Mouse (Mus musculus) stomach, postnatal 0 days (tissue): ENCODE data around the gene Crispld2. TPM values are rescaled to one million over a fixed set of nuclear protein-coding genes. Genes with fewer than 3 reads are reported as not detected.

Source experiments
- ATAC-seq: fragments of 200-750 bp; cut with Nextera tagmentation; 2 replicates; pipeline ENCODE4 v1.8.0; 2017; ENCODE audit not compliant: low FRiP score, low TSS enrichment
- DNase-seq: peaks from one replicate; pipeline ENCODE4 v3.0.0-alpha.2; 2016; ENCODE audit warnings: low spot score
- H3K27ac ChIP-seq: fragments of 300-500 bp; sonication (generic); replicated peaks from 2 replicates; pipeline ENCODE4 v1.5.1; 2014; ENCODE audit warnings: mild to moderate bottlenecking, control low read depth
- H3K27me3 ChIP-seq: fragments of 300-500 bp; sonication (generic); 2 replicates; pipeline ENCODE4 v1.6.1; 2014; ENCODE audit warnings: low read length; ENCODE audit not compliant: control insufficient read depth, insufficient read depth
- H3K36me3 ChIP-seq: fragments of 300-500 bp; sonication (generic); 2 replicates; pipeline ENCODE4 v1.6.1; 2014; ENCODE audit warnings: low read length, mixed read lengths; ENCODE audit not compliant: control insufficient read depth, insufficient read depth
- H3K4me1 ChIP-seq: fragments of 300-500 bp; sonication (generic); replicated peaks from 2 replicates; pipeline ENCODE4 v1.6.1; 2014; ENCODE audit warnings: antibody characterized with exemption; ENCODE audit not compliant: control insufficient read depth, insufficient read depth
- H3K4me2 ChIP-seq: fragments of 300-500 bp; sonication (generic); replicated peaks from 2 replicates; pipeline ENCODE4 v1.6.1; 2014; ENCODE audit warnings: low read depth, mild to moderate bottlenecking, control low read depth, moderate library complexity
- H3K4me3 ChIP-seq: fragments of 300-500 bp; sonication (generic); 2 replicates; pipeline ENCODE4 v1.5.1; 2014; ENCODE audit warnings: low read depth, low read length, control low read depth
- H3K9ac ChIP-seq: fragments of 300-500 bp; sonication (generic); 2 replicates; pipeline ENCODE4 v1.6.1; 2014; ENCODE audit warnings: mild to moderate bottlenecking, low read length, control low read depth, mixed read lengths
- H3K9me3 ChIP-seq: fragments of 300-500 bp; sonication (generic); 2 replicates; pipeline ENCODE4 v1.6.1; 2016; ENCODE audit warnings: low read length; ENCODE audit not compliant: control insufficient read depth
- CTCF ChIP-seq: IDR thresholded peaks from 2 replicates; pipeline ENCODE4 v1.5.1; 2016; ENCODE audit warnings: antibody characterized with exemption, low read depth, mild to moderate bottlenecking, moderate library complexity
- EP300 ChIP-seq: optimal IDR thresholded peaks from 2 replicates; pipeline ENCODE3; 2016; ENCODE audit warnings: antibody characterized with exemption
- WGBS: fragments of 180-500 bp; shearing (Covaris S2); extraction: QIAGEN DNeasy Blood & Tissue Kit; methylation state at CpG from one replicate; pipeline ENCODE4 v1.1.7; 2014; 5-methylcytosine and 5-hydroxymethylcytosine counted together
- polyA plus RNA-seq: library from polyadenylated mRNA; unstranded; fragments of >200 nt; fragmentation: Nextera tagmentation; extraction: Ambion mirVana; gene quantifications from 2 replicates; pipeline ENCODE4 v1.2.1, GENCODE M21; 2015

The Crispld2 gene
- polyA plus RNA-seq, 1 experiment from 2014 or later, result 29.6 TPM

GRCm38 (mm10) chr8:120065611-120066010, 73.4 kb downstream of the Crispld2 start:
- DNase-seq, result no peak
- ATAC-seq, result no peak
- Histone ChIP-seq H3K36me3 (no peaks in the 10 kb centered on the region), H3K27me3 (no peaks in the 10 kb centered on the region), H3K9me3 (no peaks in the 10 kb centered on the region), H3K4me1 (no peaks in the 10 kb centered on the region), H3K27ac (no peak overlapping the region), H3K4me2 (no peak overlapping the region), H3K9ac (no peak overlapping the region), H3K4me3 (no peak overlapping the region)
- no peak for TF ChIP-seq CTCF
- TF ChIP-seq EP300, result no peak
- WGBS, result 88% methylated on average over 8 of the region's 8 CpGs

GRCm38 (mm10) chr8:120066226-120066625, 74.0 kb downstream of the Crispld2 start:
- Histone ChIP-seq H3K4me1 (no peaks in the 10 kb centered on the region), H3K9me3 (no peaks in the 10 kb centered on the region), H3K36me3 (no peaks in the 10 kb centered on the region), H3K4me2 (no peak overlapping the region), H3K4me3 (no peak overlapping the region), H3K27me3 (no peaks in the 10 kb centered on the region), H3K9ac (no peak overlapping the region), H3K27ac (no peak overlapping the region)
- no peak for ATAC-seq
- TF ChIP-seq EP300 (no peak), CTCF (no peak)
- 63% methylated on average over 4 of the region's 4 CpGs for WGBS
- DNase-seq, result no peak

- no peak for DNase-seq
Observed at GRCm38 (mm10) chr8:120067936-120068668, 75.9 kb downstream of the Crispld2 start.

GRCm38 (mm10) chr8:120071684-120072083, 79.4 kb downstream of the Crispld2 start:
- Histone ChIP-seq H3K36me3 (no peaks in the 10 kb centered on the region), H3K4me3 (no peak overlapping the region), H3K9me3 (no peaks in the 10 kb centered on the region), H3K4me1 (0 out of 2 replicates have a peak, but pooled peaks cover 4% of the 10 kb centered on the region), H3K4me2 (no peak overlapping the region), H3K9ac (no peak overlapping the region), H3K27ac (0 out of 2 replicates have a peak overlapping the region, but pooled peaks have one; percentile 5), H3K27me3 (no peaks in the 10 kb centered on the region)
- 28% methylated on average over 4 of the region's 4 CpGs for WGBS
- TF ChIP-seq CTCF, result peak; percentile 95
- TF ChIP-seq EP300, result no peak
- peak; percentile 81 for DNase-seq
- peak; percentile 57; the same call in 1 of the 2 replicates for ATAC-seq

More at GRCm38 (mm10) chr8:120067936-120068668, 75.9 kb downstream of the Crispld2 start:
- H3K36me3 ChIP-seq, result no peaks in the 10 kb centered on the region
- 55% methylated on average over 19 of the region's 19 CpGs for WGBS
- no peaks in the 10 kb centered on the region for H3K9me3 ChIP-seq
- H3K4me1 ChIP-seq, result 0 out of 2 replicates have a peak, but pooled peaks cover 4% of the 10 kb centered on the region
- H3K4me3 ChIP-seq, result no peak overlapping the region
- TF ChIP-seq EP300, result no peak
- no peak for TF ChIP-seq CTCF
- H3K27me3 ChIP-seq, result no peaks in the 10 kb centered on the region
- no peak overlapping the region for H3K27ac ChIP-seq
- no peak overlapping the region for H3K9ac ChIP-seq
- no peak; the same call in 1 of the 2 replicates for ATAC-seq
- H3K4me2 ChIP-seq, result no peak overlapping the region

GRCm38 (mm10) chr8:120072259-120072658, 80.0 kb downstream of the Crispld2 start:
- DNase-seq (peak; percentile 37), ATAC-seq (0 out of 2 replicates have a peak, but pooled peaks have one; percentile 8)
- no peak for TF ChIP-seq CTCF
- no peak for TF ChIP-seq EP300
- Histone ChIP-seq H3K9me3 (no peaks in the 10 kb centered on the region), H3K4me1 (0 out of 2 replicates have a peak, but pooled peaks cover 4% of the 10 kb centered on the region), H3K27ac (peak overlapping the region; percentile 30; the same call in 1 of the 2 replicates), H3K27me3 (no peaks in the 10 kb centered on the region), H3K9ac (peak overlapping the region; percentile 27; the same call in 1 of the 2 replicates), H3K4me3 (no peak overlapping the region), H3K4me2 (no peak overlapping the region), H3K36me3 (no peaks in the 10 kb centered on the region)
- WGBS, result 46% methylated on average over 9 of the region's 9 CpGs

- WGBS, result 67% methylated on average over 8 of the region's 8 CpGs
- TF ChIP-seq EP300, result no peak
- no peak for TF ChIP-seq CTCF
- Histone ChIP-seq H3K9me3 (no peaks in the 10 kb centered on the region), H3K27ac (peak overlapping the region; percentile 30; the same call in 1 of the 2 replicates), H3K4me1 (0 out of 2 replicates have a peak, but pooled peaks cover 4% of the 10 kb centered on the region), H3K36me3 (no peaks in the 10 kb centered on the region), H3K4me3 (no peak overlapping the region), H3K9ac (peak overlapping the region; percentile 27; the same call in 1 of the 2 replicates), H3K4me2 (no peak overlapping the region), H3K27me3 (no peaks in the 10 kb centered on the region)
- ATAC-seq (no peak), DNase-seq (peak; percentile 32)
Observed at GRCm38 (mm10) chr8:120072827-120073226, 80.6 kb downstream of the Crispld2 start.
